Mouse (Mus musculus): ENCODE data around the gene Dot1l. TPM values are rescaled to one million over a fixed set of nuclear protein-coding genes. Genes with fewer than 3 reads are reported as not detected.

Dot1l gene
- total and polyA plus RNA-seq, 3 experiments: 8.7 to 118 (median 105) TPM

GRCm38 (mm10) chr10:80804340-80804739 lies 49.3 kb downstream of the Dot1l start:
- peaks cover 74% of the 10 kb centered on the region for H3K4me1 ChIP-seq (ENCODE audit: insufficient read depth, low read depth, low read length)
- peaks cover 14% of the 10 kb centered on the region; the same call in 1 of the 2 replicates for H3K27me3 ChIP-seq (ENCODE audit: insufficient read depth, low read length)
- DNase-seq (ENCODE audit: low spot score): no peak
- H3K36me3 ChIP-seq (replicated peaks): peaks cover 87% of the 10 kb centered on the region
- no peak for TF ChIP-seq GATA2 (IDR thresholded peaks at IDR 0.05; ENCODE audit: borderline replicate concordance, low read depth, low read length)
- no peak for TF ChIP-seq POLR2AphosphoS5 (IDR thresholded peaks at IDR 0.05; ENCODE audit: insufficient replicate concordance, low read depth, low read length)
- TF ChIP-seq TAL1 (conservative IDR thresholded peaks at IDR 0.05; ENCODE audit: low read depth, low read length): no peak
- TF ChIP-seq CTCF (IDR thresholded peaks at IDR 0.05; ENCODE audit: low read depth, low read length): no peak
- TF ChIP-seq GATA1 (IDR thresholded peaks at IDR 0.05; ENCODE audit: borderline replicate concordance, low read length): no peak
- H3K9me3 ChIP-seq (replicated peaks): peaks cover 14% of the 10 kb centered on the region
- H3K4me3 ChIP-seq (ENCODE audit: low read depth, low read length): no peak overlapping the region
- no peak for ATAC-seq (ENCODE audit: extremely low read depth, insufficient number of reproducible peaks, low FRiP score, poor library complexity, severe bottlenecking)

GRCm38 (mm10) chr10:80804916-80805315 lies 49.9 kb downstream of the Dot1l start, which contains the start of gene Amh:
TSS of gene Amh (plus strand) at chr10:80805243.
- Histone ChIP-seq H3K4me3 (ENCODE audit: low read depth, low read length) (no peak within 1 kb of the TSS), H3K9me3 (replicated peaks) (peaks cover 14% of the 10 kb centered on the region), H3K27me3 (ENCODE audit: insufficient read depth, low read length) (peaks cover 16% of the 10 kb centered on the region; the same call in 1 of the 2 replicates), H3K4me1 (ENCODE audit: insufficient read depth, low read depth, low read length) (peaks cover 73% of the 10 kb centered on the region), H3K36me3 (replicated peaks) (peaks cover 83% of the 10 kb centered on the region)
- DNase-seq (ENCODE audit: low spot score) (no peak), ATAC-seq (ENCODE audit: extremely low read depth, insufficient number of reproducible peaks, low FRiP score, poor library complexity, severe bottlenecking) (no peak)
- TF ChIP-seq TAL1 (conservative IDR thresholded peaks at IDR 0.05; ENCODE audit: low read depth, low read length) (no peak), GATA1 (IDR thresholded peaks at IDR 0.05; ENCODE audit: borderline replicate concordance, low read length) (no peak), CTCF (IDR thresholded peaks at IDR 0.05; ENCODE audit: low read depth, low read length) (no peak), POLR2AphosphoS5 (IDR thresholded peaks at IDR 0.05; ENCODE audit: insufficient replicate concordance, low read depth, low read length) (no peak), GATA2 (IDR thresholded peaks at IDR 0.05; ENCODE audit: borderline replicate concordance, low read depth, low read length) (no peak)

GRCm38 (mm10) chr10:80805322-80805721 lies 50.3 kb downstream of the Dot1l start:
- Histone ChIP-seq H3K9me3 (replicated peaks) (peaks cover 14% of the 10 kb centered on the region), H3K36me3 (replicated peaks) (peaks cover 79% of the 10 kb centered on the region), H3K27me3 (ENCODE audit: insufficient read depth, low read length) (peaks cover 20% of the 10 kb centered on the region; the same call in 1 of the 2 replicates), H3K4me1 (ENCODE audit: insufficient read depth, low read depth, low read length) (peaks cover 73% of the 10 kb centered on the region), H3K4me3 (ENCODE audit: low read depth, low read length) (no peak overlapping the region)
- DNase-seq (ENCODE audit: low spot score) (no peak), ATAC-seq (ENCODE audit: extremely low read depth, insufficient number of reproducible peaks, low FRiP score, poor library complexity, severe bottlenecking) (no peak)
- TF ChIP-seq CTCF (IDR thresholded peaks at IDR 0.05; ENCODE audit: low read depth, low read length): no peak
- TF ChIP-seq TAL1 (conservative IDR thresholded peaks at IDR 0.05; ENCODE audit: low read depth, low read length): no peak
- no peak for TF ChIP-seq POLR2AphosphoS5 (IDR thresholded peaks at IDR 0.05; ENCODE audit: insufficient replicate concordance, low read depth, low read length)
- no peak for TF ChIP-seq GATA1 (IDR thresholded peaks at IDR 0.05; ENCODE audit: borderline replicate concordance, low read length)
- no peak for TF ChIP-seq GATA2 (IDR thresholded peaks at IDR 0.05; ENCODE audit: borderline replicate concordance, low read depth, low read length)

GRCm38 (mm10) chr10:80805925-80806324 lies 50.9 kb downstream of the Dot1l start:
- H3K27me3 ChIP-seq (ENCODE audit: insufficient read depth, low read length): peaks cover 24% of the 10 kb centered on the region; the same call in 1 of the 2 replicates
- H3K4me3 ChIP-seq (ENCODE audit: low read depth, low read length): no peak overlapping the region
- H3K4me1 ChIP-seq (ENCODE audit: insufficient read depth, low read depth, low read length): peaks cover 71% of the 10 kb centered on the region
- no peak for DNase-seq (ENCODE audit: low spot score)
- peaks cover 73% of the 10 kb centered on the region for H3K36me3 ChIP-seq (replicated peaks)
- 0 out of 2 replicates have a peak, but pooled peaks have one; percentile 30 for TF ChIP-seq CTCF (IDR thresholded peaks at IDR 0.05; ENCODE audit: low read depth, low read length)
- no peak for TF ChIP-seq GATA2 (IDR thresholded peaks at IDR 0.05; ENCODE audit: borderline replicate concordance, low read depth, low read length)
- H3K9me3 ChIP-seq (replicated peaks): peaks cover 14% of the 10 kb centered on the region
- ATAC-seq (ENCODE audit: extremely low read depth, insufficient number of reproducible peaks, low FRiP score, poor library complexity, severe bottlenecking): no peak; the same call in 1 of the 2 replicates

- H3K4me3 ChIP-seq (ENCODE audit: low read depth, low read length): peak overlapping the region; percentile 23; the same call in 1 of the 2 replicates
- ATAC-seq (ENCODE audit: extremely low read depth, insufficient number of reproducible peaks, low FRiP score, poor library complexity, severe bottlenecking) (no peak), DNase-seq (ENCODE audit: low spot score) (no peak)
- H3K4me1 ChIP-seq (ENCODE audit: insufficient read depth, low read depth, low read length): peaks cover 65% of the 10 kb centered on the region
- peaks cover 14% of the 10 kb centered on the region for H3K9me3 ChIP-seq (replicated peaks)
- peaks cover 67% of the 10 kb centered on the region for H3K36me3 ChIP-seq (replicated peaks)
- TF ChIP-seq POLR2AphosphoS5 (IDR thresholded peaks at IDR 0.05; ENCODE audit: insufficient replicate concordance, low read depth, low read length) (no peak), GATA1 (IDR thresholded peaks at IDR 0.05; ENCODE audit: borderline replicate concordance, low read length) (no peak), CTCF (IDR thresholded peaks at IDR 0.05; ENCODE audit: low read depth, low read length) (no peak), GATA2 (IDR thresholded peaks at IDR 0.05; ENCODE audit: borderline replicate concordance, low read depth, low read length) (no peak), TAL1 (conservative IDR thresholded peaks at IDR 0.05; ENCODE audit: low read depth, low read length) (no peak)
- H3K27me3 ChIP-seq (ENCODE audit: insufficient read depth, low read length): peaks cover 24% of the 10 kb centered on the region; the same call in 1 of the 2 replicates
Observed at GRCm38 (mm10) chr10:80806341-80807056, 51.5 kb downstream of the Dot1l start.

- Histone ChIP-seq H3K27me3 (ENCODE audit: insufficient read depth, low read length) (peaks cover 26% of the 10 kb centered on the region; the same call in 1 of the 2 replicates), H3K4me1 (ENCODE audit: insufficient read depth, low read depth, low read length) (peaks cover 61% of the 10 kb centered on the region), H3K9me3 (replicated peaks) (peaks cover 14% of the 10 kb centered on the region), H3K4me3 (ENCODE audit: low read depth, low read length) (peak overlapping the region; percentile 23; the same call in 1 of the 2 replicates), H3K36me3 (replicated peaks) (peaks cover 61% of the 10 kb centered on the region)
- TF ChIP-seq TAL1 (conservative IDR thresholded peaks at IDR 0.05; ENCODE audit: low read depth, low read length) (no peak), POLR2AphosphoS5 (IDR thresholded peaks at IDR 0.05; ENCODE audit: insufficient replicate concordance, low read depth, low read length) (no peak), GATA1 (IDR thresholded peaks at IDR 0.05; ENCODE audit: borderline replicate concordance, low read length) (no peak), CTCF (IDR thresholded peaks at IDR 0.05; ENCODE audit: low read depth, low read length) (no peak), GATA2 (IDR thresholded peaks at IDR 0.05; ENCODE audit: borderline replicate concordance, low read depth, low read length) (no peak)
- ATAC-seq (ENCODE audit: extremely low read depth, insufficient number of reproducible peaks, low FRiP score, poor library complexity, severe bottlenecking) (no peak), DNase-seq (ENCODE audit: low spot score) (no peak)
Observed at GRCm38 (mm10) chr10:80807057-80807627, 52.1 kb downstream of the Dot1l start.

Measured in G1E (cell line).